Mouse (Mus musculus) hindlimb bud, embryonic 11.5 days (tissue): ENCODE measurements around the gene Gemin7.

ENCODE experiments used
- DNase-seq: peaks from one replicate; pipeline ENCODE4 v3.0.0-alpha.2; 2012; ENCODE audit warnings: low read depth, low spot score; ENCODE audit errors: extremely low spot score

Gene Gemin7

DNA sequence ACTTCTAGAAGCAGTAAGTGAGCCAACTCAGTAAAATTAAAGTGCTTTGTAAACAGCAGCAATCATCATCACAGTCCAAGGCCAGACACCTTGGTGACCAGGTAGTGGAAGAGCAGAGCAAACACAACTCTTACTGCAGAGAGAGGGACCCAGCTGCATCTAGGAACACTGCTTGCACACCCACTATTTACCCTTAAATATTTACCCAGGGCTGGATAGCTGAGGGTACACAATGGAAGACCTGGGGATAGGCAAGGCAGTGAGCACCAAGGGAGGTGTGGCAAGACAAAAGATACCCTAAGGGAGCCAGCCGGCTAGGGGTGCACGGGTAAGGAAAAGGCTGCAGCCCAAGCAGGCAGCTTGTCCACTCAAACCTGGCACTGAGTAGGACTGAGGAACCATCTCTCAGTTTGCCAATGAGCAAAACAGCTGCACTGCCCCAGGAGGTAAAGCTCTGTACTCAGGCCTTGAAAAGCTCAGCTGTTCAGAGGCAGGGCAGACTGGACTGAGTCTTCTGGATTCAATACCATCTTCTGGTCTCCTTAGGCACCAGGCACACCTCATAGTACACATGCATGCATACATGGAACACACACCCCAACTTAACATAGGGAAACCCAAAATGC is 29.9 kb downstream of the Gemin7 start:
- no peak for DNase-seq

GRCm38 (mm10) chr7:19546007-19546406 is 31.4 kb downstream of the Gemin7 start:
- DNase-seq: no peak

GRCm38 (mm10) chr7:19543584-19543983 is 33.8 kb downstream of the Gemin7 start:
- DNase-seq: no peak

DNA sequence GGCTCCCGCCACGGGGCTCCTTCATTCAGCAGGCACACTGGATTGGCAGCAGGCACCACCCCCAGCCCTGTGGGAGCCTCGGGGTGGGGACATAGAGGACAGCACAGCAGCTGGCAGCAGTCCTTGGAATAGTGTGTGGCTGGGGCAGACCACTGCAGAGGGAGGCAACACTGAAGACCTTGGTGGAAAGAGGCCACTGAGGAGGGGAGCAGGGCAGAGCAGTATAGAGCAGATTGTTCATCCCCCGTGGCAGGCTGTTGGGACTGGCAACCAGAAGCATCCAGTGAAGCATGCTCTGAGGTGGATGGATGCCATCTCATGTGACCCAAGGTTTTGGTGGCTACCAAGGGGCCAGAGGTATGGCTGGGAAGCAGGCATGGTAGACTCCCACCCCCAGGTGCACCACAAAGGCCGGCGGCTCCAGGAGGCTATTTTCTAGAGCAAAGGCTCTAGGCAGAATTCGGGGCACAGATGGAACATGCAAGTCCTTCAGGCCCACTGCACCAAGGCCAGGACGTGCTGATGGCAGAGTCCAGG is 35.2 kb downstream of the Gemin7 start:
- DNase-seq: no peak

DNA sequence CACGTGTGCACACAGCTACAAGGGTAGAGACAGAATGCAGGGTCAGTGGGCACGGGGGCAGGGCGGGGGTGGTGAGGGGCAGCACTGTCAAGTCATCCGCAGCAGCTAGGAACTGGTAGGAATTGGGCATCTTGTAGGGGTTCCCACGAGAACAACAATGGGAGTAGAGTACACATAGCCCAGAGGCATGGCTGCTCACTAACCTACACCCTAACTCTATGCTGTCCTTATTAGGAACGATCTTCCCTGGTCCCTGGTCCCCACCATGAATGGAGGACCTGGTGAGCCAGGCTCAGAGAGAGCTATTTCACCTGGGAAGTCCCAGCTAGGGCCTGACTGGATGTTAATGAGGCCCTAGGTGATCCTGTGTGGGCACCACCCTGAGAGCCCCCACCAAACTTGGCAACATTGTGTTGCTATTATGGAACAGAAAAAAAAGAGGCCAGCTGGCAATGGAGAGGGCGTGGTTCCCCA is 35.7 kb downstream of the Gemin7 start:
- DNase-seq: no peak

DNA sequence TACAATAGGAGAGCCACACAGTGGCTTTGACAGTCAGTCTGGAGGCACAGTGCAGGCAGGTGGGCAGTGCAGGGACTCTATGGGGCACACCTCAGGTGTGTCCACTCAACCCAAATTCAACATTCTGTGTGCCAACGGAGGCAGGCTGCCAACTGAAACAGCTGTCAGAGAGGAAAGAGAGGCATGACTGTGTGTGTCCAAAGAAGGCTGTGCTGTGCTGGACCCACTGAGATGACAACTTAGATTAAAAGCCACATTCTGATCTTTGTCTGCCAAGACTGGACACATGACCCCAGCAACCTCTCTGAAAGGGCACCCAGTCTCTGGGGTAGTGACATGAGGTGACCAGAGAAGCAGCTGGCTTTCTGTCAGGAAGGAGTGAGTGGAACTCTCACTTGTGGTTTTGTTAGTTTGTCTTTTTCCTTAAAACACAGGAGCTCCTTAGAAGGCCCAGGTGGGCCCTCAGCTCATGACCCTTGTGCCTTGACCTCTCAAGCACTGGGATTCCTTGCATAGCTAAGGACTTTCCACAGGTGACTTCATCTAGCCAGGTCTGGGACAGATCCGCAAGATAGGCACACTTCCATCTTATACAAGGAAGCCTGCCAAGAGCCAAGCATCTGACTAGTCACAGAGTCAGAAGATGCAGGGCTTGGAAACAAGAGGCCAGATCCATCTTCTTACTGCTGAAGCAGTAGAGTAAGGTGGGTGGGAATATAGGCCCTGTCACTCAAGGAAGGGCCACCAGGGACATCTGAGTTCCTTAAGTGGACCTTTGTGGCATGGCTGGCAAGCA is 36.4 kb downstream of the Gemin7 start:
- no peak for DNase-seq

DNA sequence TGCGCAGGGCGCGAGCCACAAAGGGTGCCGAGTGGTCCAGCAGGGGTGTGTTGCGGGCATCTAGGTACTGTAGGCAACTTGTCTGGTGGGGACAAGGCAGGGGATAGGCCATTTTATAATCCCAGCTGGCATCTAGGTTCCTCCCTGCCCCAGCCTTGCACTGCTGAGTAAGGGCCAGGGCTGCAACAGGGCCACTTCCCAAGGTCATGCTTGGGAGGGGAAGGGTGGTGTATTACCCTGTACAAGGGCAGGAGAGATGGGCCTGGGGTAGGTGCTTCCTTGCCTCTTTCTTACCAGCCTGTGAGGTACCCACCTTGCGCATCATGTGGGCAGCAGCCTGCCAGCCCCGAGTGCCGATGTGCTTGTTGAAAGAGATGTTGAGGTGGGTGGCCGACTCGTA is 42.7 kb downstream of the Gemin7 start:
- DNase-seq: no peak

DNA sequence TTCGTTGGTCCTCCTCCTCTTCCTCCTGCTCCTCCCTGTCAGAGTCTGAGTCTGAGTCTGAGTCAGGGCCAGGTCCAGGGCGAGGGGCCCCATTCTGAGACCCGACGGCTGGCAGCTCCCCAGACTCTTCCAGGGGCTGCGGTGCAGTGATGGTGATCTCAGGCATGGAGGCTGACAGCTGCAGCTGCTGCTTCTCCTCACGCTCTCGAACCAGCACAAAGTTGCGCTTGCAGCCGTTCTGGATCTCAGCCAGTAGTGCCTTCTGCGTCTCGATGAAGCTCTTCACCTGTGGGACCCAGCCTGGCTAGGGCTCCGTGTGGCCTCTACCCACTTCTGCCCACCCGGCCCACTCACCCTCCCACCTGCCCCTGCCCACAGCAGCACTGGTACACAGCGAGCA is 45.2 kb downstream of the Gemin7 start:
- no peak for DNase-seq

DNA sequence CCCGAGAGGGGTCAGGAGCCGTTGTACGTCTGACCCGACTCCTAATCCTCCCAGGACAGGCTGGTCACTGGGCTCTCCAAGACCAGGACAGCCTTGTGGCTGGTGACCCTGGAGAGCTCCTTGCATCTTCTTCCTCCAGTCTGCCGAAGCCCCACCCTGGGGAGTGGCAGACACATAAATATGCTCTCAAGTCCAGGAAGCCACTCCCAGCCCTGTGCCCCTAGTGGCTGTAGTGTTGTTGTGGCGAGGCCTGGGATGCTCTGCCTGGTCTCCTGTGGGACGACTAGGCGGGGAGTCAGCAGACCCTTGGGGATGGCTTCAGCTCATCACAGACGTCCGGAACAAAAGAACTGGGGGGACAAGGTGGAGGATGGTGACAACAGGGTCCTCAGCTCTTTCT is 46.3 kb downstream of the Gemin7 start:
- DNase-seq: no peak

DNA sequence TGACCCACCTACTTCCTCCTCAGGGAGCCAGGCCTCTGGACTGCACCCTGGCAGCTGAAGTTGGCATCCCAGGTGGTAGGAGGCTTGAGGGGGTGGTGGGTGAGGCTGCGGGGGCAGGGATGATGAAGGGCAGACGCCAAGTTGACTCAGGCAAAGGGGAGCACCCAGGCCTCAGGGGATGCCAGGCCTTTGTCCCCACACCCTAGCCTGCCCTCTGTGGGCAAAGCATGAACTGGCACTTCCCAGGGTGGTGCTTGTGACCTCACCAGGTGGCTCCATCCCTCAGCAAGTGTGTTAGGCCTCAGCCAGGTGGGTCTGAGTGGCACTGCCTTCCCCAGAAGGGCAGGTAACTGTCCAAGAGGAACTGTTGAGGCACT is 52.3 kb downstream of the Gemin7 start:
- no peak for DNase-seq

DNA sequence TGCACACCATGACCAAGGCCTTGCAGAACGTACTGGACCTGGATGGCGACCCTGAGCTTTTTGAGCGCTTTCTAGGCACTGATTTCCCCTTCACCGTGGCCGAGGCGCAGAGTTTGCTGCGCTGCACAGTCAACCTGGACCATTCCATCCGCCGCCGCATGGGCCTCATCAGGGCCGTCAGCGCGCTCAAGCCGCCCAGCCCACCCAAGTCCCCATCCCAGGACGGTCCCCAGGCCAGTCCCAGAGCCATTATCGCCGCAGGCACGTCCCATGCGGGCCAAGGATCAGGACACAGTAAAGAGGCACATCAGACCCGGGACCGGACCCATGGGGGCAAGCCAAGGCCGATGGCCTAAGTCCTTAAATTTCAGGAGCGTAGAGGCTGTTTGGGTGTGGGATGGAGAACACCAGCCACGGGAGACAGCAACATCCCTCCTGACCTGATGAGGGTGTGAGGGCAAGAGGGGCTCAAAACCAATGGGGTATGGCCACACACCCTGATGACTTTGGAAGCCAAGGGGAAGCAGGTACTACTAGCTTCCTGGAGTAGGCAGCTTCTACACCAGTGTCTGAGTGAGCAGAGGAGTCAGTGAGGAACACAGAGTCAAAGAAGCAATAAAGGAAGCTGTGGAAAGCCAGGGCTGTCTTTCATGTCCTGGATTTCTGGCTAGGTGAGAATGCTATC is 52.8 kb downstream of the Gemin7 start:
- DNase-seq: no peak

DNA sequence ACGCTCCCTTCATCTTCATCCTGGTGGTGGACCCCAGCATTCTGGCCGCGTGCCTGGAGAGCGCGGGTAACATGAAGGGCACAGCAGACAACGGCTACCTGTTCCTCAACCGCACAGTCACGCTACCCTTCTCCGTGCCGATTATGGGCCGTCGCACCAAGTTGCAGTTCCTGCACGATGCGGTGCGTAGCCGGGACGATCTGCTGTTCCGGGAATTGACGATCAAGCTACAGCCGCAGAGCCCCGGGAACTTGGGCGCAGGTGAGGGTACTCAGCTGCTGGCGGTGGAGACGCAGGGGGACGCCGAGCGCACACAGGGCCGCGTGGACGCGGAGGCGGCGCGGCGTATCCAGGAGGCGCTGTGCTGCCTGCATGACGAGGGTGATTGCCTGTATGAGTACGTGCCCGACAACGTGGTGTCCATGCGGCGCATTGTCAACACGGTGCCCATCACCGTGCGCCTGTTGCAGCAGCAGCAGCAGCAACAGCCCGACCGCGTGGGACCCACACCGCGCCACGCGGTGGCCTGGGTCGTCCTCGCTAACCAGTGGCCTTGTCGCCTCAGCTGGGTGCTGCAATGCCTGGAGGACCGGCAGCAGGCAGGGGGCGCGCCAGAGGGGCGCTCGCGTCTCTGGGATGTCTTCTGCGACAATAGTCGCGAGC is 53.5 kb downstream of the Gemin7 start:
- DNase-seq: no peak

GRCm38 (mm10) chr7:19523017-19523756 is 54.2 kb downstream of the Gemin7 start:
- DNase-seq: no peak

- no peak for DNase-seq
Observed at GRCm38 (mm10) chr7:19520032-19520431, 57.4 kb downstream of the Gemin7 start.

DNA sequence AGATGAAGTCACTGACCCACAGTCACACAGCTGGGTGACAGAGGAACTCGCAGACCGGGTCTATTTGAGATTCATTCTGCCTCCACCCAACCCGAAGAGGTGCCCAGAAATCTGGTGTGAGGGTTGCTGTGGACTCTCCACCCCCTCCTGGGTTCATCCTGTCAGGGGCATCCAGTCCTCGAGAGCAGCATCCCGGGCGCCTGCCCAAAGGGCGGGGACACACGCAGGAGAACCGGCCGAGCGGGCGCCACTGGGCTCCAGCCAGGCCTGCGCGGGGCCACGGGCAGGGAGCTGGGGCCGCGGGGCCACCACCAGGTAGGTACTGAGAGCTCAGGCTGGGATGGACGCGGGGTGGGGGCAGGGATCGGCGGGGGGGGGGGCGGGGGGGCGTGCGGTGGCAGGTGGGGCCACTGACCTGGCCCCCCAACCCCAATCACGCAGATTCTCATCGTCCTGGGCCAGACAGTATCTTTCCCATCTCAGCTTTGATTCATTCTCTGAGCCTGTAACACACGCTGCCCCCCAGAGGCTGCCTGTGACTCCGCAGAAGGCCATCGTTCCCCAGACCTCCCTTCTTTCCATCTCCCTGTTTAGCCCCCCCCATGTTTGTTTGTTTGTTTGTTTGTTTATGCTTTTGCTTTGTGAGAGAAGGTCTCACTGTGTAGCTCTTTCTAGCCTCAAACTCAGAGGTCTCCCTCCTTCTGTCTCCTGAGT is 59.6 kb downstream of the Gemin7 start, which contains the start of gene Nkpd1:
Gene Nkpd1, plus strand, starts transcription at position 187 of the 714 bp plus-strand sequence.
- no peak for DNase-seq
